Mouse (Mus musculus) right cerebral cortex, postnatal 4 days (tissue): ENCODE data around the gene P4ha1.
A peak's percentile ranks its signal among the peaks of the same experiment; 100 is the strongest.

Experiments used
- DNase-seq: peaks from one replicate; pipeline ENCODE4 v3.0.0-alpha.2; 2022

P4ha1 gene

DNA sequence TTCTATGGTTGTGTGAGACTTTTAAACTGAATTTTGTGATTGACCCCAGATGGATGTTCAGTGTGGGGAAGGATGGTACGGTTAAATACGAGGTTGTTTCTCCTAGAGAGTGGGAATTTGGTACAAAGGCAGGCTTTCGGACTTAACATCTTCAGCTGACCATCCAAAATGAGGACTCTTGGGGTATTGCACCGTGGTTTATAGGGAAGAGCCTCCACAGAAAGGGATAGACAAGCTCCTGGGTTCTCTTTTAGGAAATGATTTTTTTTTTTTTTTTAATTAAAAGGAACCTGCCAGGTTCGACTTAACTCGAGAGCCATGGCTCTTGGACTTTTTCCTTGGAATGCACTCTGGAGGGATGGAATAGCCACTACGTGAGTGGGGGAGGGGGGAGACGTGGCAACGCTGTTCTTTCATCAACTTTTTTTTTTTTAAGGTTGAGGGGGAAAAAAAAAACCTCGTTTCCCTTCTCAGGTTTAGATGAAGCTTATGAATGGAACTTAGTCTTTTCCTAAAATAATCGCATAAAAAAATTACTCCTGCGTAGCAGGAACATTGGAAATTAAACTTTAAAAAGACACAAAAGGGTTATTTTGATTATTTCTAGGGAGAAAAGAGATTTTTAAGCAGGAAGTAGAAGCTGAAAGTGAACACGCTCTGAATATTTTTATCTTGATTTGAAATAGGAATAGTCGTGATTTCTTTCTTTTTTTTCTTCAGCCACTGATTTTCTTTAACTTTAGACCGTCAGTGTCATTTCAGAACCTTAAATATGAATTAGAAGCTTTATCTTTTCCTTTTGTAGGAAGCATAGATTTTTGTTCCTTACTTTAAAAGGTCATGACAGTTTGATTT, 1.4 kb downstream of the P4ha1 start:
- DNase-seq = no peak

DNA sequence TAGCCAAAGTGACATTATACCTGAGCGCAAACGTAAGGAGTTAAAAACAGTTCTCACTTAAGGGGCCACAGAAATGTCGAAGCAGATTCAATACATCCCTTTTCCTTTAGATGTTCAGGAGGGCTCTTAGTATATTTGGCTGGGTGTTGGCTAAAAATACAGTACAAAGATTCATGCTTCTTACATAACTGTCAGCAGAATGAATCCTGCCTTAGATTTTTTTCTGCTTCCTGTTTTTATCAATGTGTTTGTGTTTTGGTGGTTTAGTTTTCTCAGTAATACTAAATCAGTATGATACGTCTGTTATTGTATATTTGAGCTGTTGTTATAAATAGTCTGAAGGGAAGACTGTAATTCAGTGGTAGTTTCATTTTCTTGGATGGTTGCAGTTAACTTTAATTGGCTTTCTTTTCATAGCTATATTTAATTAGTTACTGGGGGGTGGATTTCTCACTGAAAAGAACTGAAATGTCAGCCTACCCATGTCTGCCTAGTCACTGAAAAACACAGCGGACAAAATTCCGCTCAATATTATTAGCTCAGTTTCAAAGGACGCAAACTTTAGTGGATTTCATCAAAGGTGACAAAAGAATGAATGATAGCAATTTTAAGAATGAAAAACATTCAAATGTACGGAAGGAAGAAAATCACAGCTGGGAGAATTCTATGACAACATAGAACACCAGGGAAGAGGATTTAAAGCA, 3.7 kb downstream of the P4ha1 start:
- DNase-seq = no peak

DNA sequence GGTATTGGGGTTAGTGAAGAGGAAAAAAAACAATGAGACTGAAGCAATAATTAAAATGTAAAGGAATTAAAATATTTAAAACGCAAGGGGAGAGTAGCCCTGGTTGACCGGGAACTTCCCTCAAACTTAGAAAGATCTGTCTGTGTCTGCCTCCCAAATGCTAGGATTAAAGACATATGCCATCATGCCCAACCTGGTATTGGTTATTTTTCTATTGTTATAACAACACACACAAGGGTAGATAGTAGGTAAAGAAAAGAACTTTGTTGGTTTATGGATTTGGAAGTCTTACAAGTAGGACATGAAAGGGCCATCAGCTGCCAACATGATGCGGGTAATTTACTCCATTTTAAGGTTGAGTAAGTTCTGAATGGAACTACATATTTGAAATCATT, 4.2 kb downstream of the P4ha1 start:
- DNase-seq = no peak

DNA sequence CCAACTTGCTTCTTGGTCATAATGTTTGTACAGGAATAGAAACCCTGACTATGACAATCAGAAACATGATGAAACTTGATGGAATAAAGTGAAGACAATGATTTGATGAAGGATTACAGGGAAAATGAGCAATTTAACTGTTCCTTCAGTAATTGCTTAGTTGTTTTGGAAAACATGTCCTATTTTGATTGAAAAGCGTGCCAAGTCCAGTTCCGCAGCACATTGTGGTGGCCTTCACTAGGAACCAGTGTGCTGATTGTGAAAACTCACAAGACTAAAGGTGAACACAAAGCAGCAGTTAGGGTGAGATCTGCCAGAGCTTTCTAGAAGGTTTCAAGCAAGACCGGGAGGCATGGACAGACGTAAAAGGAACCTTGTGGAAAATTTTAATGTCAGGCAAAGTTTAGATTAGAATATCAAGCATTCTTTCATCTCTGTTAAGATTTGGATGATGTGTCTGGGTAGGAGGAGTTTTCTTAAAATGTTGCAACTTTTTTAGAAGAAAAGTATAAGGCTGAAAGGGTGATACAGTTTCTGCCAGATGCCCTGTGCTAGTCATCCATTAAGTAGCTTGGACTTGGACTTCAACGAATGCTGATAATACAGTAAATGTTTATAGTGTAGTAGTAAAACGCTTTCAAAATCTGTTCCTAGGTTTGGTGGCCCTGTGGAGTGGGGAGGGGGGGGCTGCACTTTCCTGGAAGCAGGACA, 8.6 kb downstream of the P4ha1 start:
- no peak for DNase-seq

DNA sequence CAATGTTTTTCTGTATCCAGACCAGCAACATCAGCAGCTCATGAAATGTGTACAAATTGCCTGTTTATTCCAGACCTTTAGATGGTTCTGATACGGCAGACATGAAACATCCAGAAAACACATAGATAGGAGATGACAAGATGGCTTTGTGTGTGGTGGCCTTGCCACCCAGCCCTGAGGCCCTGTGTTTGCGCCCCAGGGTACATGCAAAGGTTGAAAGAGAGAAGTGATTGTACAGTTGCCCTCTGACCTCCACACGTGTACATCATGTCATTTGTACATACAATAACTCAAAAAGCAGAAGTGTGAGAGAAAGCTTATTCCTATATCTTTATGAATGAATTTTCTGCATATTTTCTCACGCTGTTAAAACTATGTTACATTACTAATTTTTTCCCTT, 10.3 kb downstream of the P4ha1 start:
- DNase-seq = no peak

DNA sequence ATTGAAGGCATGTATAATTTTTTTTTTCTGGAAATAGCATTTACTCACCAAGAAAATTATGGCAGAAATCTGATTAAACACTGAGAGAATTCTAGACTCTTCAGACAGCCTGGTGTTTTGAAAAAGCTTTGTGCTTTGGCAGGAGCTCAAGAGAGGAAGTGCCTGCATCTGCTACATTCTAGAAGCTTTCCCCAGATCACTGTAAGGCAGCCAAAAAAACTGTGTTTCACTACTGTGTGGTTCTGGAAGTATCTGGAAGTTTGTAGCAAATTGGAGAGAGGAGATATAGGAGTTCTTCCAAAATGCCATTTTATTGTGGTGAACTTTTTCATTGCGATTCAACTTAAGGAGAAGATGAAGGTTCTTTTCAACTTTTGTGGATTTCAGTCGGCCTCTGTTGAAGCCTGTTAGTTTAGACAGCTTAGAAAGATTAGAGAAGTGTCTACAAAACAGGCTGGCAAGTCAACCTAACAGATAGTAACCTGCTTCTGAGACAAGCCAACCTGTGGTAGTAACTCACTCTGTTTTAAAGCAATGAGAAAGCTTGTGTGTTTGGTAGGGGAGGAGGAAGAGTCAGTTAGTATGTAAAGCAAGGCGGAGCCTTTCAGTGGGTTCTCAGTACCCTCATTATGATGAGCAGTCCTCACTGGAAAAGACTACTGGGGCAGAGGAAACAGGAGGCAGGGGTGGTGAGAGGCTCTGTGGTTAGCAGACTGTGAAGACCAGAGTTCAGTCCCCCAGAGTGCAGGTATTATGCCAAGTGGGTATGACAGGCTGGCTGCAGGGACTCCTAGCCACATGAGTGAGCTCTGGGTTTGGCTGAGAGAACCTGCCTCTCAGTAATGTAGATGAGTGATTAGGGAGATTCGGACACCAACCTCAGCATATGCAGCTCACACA, 12.1 kb downstream of the P4ha1 start:
- peak; percentile 19 for DNase-seq

DNA sequence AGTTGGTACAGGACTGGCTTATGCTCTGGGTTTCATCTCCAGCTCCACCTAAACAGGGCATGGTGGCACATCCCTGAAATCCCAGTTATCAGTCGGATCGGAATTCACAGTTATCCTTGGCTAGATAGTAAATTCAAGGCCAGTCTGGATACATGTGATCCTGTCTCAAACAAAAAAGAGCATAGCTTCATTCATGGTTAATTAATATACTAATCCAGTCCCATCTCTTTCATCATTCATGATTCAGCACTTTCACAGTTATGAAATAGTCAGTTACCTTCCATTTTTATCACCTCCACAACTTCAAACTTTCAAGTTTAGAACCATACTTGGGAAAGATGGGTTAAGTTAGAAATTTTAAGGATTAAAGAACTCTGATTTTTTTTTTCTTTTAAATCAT, 13.0 kb downstream of the P4ha1 start:
- no peak for DNase-seq

DNA sequence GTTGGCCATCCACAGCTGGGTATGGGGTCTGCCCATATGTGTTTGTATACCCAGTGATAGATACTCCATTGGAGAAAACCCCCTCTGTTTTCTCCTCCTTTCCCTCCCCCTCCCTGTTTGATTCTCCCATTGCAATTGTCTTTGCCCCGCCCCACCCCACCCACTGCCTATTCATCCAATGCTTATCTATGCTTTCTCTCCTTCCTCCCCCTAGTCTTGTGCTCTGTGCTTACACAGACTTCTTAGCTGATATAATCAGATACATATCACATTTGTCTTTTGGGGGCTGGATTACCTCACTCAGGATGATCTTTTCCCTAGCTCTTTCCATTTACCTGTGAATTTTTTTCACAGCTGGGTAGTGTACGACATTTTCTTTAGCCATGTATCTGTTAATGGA, 23.5 kb downstream of the P4ha1 start:
- DNase-seq = no peak

DNA sequence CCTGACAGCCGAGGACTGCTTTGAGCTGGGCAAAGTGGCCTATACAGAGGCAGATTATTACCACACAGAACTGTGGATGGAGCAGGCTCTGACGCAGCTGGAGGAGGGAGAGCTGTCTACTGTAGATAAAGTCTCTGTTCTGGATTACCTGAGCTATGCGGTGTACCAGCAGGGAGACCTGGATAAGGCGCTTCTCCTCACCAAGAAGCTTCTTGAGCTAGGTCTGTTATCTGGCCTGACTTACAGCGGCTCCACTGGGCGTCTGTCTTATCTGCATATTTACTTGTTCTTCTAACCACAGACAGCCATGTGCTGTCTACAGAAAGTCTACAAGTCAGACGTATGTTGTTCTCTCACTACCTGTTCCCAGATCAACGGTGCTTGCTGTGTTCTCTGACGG, 25.1 kb downstream of the P4ha1 start:
- DNase-seq = no peak

DNA sequence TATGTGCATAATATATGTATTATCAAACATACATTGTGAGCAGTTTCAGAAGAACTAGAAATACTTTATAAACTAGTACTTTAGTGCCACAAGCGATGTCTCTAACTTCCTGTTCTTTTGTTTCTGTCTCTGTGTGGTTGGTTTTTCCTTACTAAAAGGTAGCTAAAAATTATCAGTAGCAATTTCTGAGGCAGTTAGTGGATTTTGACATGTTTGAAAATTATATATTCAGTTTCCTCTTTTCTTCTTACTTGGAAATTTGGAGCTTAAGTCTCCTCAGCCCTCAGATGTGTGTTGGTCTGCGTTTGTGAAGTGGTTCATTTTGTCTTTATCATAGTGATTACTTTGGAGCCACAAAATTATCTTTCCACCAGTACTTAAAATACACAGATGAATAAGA, 26.4 kb downstream of the P4ha1 start:
- DNase-seq = no peak

DNA sequence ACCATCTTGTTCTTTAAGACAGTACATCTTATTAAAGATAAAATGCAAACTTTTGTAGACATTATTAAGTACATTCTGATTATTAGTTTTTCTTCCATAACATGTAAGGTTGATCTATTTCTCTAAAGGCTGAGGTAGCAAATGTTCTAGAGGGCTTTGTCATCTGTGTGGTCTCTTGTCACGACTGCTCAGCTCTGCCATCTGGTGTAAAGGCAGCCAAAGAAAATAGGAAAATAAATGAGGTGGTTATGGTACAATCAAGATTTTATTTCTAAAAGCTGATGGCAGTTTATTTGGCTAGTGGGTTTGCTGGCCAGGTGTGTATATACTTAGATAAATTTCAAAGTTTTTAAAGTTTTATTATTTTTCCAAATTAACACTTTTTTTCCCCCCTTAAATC, 30.0 kb downstream of the P4ha1 start:
- DNase-seq = no peak

DNA sequence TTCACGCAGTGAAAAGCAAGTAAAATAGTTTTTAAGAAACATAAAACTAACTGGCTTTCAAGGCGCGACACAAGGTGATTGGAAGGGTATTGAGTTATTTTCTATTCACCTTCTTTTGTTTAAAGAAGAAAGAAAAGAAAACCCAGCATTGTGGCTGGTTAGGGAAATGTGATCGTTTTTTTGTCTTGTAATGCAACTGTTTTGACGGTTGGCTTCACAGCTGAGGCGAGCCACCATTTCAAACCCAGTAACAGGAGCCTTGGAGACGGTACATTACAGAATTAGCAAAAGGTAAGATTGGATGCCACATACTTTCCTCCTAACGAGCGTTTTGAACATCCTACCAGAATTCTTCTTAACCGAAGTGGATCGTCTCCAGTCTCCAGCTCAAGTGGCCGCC, 31.0 kb downstream of the P4ha1 start:
- DNase-seq = no peak

DNA sequence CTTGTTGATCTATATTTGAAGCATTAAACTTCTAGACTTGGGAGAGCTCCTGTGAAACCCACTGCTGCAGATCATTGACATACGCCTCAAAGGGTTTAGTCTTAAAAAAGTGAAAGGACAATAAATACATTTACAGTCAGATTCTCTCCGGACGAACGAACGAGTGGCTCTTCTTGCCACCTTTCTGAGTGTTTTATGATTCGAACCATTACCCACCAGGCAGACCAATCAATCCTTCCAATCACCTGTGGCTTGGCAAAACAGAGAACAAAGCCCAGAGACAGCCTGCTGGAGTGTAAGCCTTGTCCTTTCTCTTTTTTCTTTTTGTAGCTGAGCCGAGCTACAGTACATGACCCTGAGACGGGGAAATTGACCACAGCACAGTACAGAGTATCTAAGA, 31.9 kb downstream of the P4ha1 start:
- no peak for DNase-seq

DNA sequence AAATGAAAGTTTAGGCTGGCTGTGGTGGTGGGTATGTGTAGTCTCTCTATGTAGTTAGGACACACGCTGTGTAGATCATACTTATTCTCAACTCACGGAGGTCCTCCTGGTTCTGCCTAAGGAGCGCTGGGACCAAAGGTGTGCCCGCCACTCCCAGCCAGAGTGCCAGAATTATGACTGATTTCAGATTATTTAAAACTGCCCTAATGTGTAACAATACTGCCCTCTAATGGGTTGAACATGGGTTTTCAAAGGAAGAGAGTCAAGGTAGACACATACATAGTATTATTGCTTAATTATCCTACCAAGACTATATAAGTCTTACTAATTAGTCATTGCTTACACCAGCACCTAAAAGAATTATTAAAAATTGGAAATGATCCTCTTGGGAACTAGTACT, 35.6 kb downstream of the P4ha1 start:
- DNase-seq = no peak

DNA sequence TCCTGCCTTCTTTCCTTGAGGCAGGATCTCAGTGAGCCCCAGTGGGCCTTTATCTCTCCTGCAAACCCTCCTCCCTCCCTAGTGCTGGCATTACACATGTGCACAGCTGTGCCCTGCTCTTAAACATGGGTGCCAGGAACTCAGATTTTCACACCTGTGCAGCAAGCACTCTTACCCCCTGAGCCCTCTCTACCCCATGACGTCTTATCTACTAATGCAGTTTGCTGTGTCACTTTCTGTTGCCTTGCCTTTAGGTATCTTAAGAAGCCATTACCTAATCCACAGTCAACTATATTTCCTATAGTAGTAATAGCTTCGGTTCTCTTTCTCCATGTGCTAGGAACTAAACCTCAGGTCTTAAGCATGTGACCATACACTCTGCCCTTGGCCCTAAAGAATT, 40.1 kb downstream of the P4ha1 start:
- no peak for DNase-seq

DNA sequence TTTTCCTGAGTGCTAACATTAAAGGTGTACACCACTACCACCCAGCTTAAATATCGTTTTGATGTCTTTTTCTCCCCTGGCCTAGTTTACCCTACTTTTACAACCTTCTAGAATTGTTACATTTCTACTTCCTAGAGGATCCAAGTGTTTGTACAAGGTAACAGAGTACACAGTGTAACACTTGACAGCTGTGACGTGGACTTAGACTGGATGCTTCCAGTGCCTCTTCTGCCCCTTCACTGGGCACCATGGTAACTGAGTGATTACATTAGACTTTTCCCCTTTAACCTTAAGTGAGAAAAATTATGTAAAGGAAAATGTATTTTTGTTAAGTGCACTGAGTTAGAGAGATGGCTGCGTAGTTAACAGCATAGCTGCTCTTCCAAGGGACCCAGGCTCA, 41.5 kb downstream of the P4ha1 start:
- DNase-seq = no peak

DNA sequence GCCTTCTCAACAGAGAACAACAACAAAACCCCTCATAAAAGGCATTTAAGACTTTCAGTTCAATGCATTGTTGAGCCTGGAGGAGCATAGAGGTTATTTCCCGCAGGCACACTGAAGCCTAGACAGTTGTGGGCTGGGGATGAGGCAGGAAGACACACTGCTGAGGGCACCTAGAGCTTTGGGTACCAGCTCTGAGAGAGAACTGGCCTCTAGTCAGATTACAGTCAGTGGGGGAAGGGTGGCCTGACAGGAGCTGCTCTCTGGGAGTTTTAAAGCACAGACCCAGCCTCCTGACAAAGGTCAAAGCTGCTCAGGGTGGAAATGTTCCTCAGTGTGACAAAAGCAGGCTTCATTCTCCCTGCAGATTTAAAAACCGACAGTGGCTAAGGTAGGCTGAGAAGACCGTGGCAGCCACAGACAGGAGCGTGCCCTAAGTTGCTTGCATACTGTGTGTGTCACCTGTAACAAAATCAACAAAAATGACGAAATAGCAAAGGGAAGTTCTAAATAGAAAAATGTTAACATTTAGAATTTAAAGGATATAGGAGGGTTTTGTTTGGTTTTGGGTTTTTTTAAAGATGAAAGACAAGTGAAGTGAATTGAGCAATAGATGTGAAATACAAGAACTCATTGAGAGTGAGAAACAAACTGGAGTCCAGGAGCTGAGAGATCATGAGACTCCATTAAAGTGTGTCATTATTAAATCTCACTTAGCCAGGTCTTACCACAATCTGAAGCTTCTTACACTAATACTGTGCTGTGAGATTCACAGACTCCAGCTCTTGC, 42.9 kb downstream of the P4ha1 start:
- no peak for DNase-seq

DNA sequence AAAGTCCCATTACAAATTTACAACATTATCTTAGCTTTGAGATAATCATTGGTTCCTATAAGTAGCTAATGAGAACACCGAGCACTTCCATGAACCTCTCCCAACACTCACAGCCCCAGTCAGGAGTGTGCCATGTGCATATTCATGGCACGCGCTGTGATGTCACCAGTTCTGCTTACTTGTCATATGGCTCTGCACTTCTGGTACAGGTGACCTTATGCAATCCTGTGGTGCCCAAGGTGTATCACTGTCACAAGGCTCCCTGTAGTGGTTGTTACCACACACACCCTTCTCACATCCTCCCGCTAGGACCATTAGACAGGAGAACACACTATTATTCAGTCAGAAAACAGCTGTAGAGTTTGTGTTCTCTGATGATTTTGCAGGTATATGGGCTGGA, 43.6 kb downstream of the P4ha1 start:
- DNase-seq = no peak

DNA sequence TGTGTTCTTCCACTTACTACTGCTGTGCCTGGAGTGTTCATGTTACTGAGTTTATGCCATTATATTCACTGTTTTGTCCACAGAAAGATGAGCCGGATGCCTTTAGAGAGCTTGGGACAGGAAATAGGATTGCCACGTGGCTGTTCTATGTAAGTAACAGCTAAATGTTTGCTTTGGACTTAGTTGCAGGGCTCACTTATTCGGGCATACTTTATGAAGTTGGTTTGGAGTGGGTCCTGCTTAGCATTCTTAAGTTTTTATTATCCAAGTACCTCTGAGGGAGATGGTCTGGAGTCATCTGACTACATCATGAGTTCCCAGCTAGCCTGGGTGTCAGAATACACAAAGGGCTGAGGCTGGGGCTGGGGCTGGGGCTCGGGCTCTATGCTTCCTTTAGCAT, 44.1 kb downstream of the P4ha1 start:
- DNase-seq = no peak

DNA sequence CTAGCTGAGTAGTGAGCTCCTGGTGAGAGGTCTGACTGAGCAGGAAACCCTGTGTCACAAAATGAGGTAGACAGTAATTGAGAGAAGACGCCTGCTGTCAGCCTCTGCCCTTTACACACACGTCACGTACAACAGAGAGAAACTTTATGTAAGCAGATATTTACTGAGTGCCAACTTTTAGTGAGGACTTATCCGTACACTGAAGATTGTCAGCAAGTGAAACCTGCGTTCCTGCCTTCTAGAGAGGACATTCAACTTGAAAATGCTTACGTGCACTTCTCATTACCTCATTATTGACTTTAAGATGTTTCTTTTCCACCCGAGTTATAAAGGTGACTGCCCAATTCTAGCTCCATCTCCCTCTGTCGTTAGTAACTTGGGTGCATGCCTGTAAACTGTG, 45.6 kb downstream of the P4ha1 start:
- no peak for DNase-seq

DNA sequence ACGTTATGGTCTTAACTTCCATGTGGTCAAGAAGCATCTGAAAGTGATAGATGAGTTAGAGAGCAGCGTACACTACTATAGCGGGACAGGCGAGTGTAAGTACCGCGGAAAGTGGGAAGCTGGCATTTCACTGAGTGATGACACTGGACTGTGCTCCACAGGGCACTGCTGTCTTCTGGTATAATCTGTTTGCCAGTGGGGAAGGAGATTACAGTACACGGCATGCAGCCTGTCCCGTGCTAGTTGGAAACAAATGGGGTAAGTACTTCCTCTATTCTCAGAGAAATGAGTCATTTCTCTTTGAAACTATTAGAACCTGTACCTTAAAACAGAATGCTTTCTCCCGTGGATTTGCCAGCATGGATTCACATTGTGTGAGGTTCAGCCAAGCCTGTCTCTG, 46.3 kb downstream of the P4ha1 start:
- DNase-seq = no peak

DNA sequence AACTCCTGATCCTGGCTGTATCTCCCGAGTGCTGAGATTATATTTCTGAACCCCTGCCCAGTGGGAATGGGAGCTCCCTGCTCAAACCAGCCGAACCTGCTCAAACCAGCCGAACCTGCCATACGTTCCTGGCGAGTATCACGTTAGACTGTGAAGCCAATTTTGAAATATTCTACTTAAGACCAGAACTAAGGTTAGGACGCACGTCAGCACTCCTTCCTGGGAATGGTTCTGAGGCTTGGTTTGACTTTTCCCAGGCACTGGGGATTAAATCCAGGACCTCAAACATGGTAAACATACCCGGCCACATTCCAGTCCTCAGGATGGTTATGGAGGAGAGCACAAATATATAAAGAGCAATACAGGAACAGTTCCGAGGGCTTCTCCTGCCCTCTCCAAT, 54.8 kb downstream of the P4ha1 start:
- DNase-seq = no peak
